Mouse (Mus musculus) hindbrain, embryonic 15.5 days (tissue): ENCODE measurements at regions not wholly inside any gene's neighbourhood (a gene's known extent, or its start where the extent isn't known, plus 50 kb on each side); places are given as distances from the start of the nearest gene placed in this dataset.

ENCODE experiments used
- ATAC-seq: fragments of 200-750 bp; cut with Nextera tagmentation; 2 replicates; pipeline ENCODE4 v1.8.0; 2017; ENCODE audit warnings: low read depth, moderate number of reproducible peaks, moderate TSS enrichment; ENCODE audit not compliant: low FRiP score
- H3K27ac ChIP-seq: fragments of 300-500 bp; sonication (generic); replicated peaks from 2 replicates; pipeline ENCODE4 v1.5.1; 2015; ENCODE audit warnings: mild to moderate bottlenecking, inconsistent platforms
- H3K27me3 ChIP-seq: fragments of 300-500 bp; sonication (generic); 2 replicates; pipeline ENCODE4 v1.6.1; 2015; ENCODE audit warnings: control low read depth, inconsistent platforms
- H3K36me3 ChIP-seq: fragments of 300-500 bp; sonication (generic); 2 replicates; pipeline ENCODE4 v1.6.1; 2015; ENCODE audit warnings: control low read depth, inconsistent platforms
- H3K4me1 ChIP-seq: fragments of 300-500 bp; sonication (generic); replicated peaks from 2 replicates; pipeline ENCODE4 v1.6.1; 2015; ENCODE audit warnings: control low read depth, inconsistent platforms
- H3K4me2 ChIP-seq: fragments of 300-500 bp; sonication (generic); 2 replicates; pipeline ENCODE4 v1.6.1; 2015; ENCODE audit warnings: moderate library complexity, mild to moderate bottlenecking, inconsistent platforms
- H3K4me3 ChIP-seq: fragments of 300-500 bp; sonication (generic); 2 replicates; pipeline ENCODE4 v1.5.1; 2015; ENCODE audit warnings: mild to moderate bottlenecking, inconsistent platforms
- H3K9ac ChIP-seq: fragments of 300-500 bp; sonication (generic); 2 replicates; pipeline ENCODE4 v1.6.1; 2015; ENCODE audit warnings: inconsistent platforms
- H3K9me3 ChIP-seq: fragments of 300-500 bp; sonication (generic); 2 replicates; pipeline ENCODE4 v1.6.1; 2016; ENCODE audit warnings: control low read depth, inconsistent platforms
- WGBS: fragments of 180-500 bp; shearing (Covaris S2); methylation state at CpG from one replicate; pipeline ENCODE4 v1.1.7; 2015; 5-methylcytosine and 5-hydroxymethylcytosine counted together

DNA sequence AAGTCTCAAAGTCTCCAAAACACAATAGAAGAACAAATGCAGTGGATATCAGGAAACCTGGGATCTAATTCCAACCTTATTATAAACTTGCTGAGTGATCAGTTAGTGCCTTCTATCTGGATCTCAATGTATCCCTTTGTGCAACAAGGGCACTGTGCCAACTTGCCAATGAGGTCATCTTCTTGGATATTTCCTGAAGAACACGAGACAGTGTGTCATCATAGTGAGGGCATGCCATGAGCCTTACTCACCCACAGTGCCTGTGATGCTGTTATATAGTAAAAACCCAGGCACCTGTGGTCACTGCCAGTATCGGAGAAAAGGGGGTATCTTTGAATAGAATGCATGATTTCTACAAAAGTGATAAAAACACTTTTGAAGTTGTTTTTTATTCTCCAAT lies 60.2 kb upstream of the Cd34 start:
- Histone ChIP-seq H3K4me3 (no peak overlapping the region), H3K36me3 (no peaks in the 10 kb centered on the region), H3K9ac (no peak overlapping the region), H3K4me2 (no peak overlapping the region), H3K4me1 (no peaks in the 10 kb centered on the region; the same call in 1 of the 2 replicates), H3K27ac (no peak overlapping the region), H3K9me3 (no peaks in the 10 kb centered on the region), H3K27me3 (no peaks in the 10 kb centered on the region)
- ATAC-seq: no peak
- WGBS: 76% methylated on average over 2 of the region's 2 CpGs

DNA sequence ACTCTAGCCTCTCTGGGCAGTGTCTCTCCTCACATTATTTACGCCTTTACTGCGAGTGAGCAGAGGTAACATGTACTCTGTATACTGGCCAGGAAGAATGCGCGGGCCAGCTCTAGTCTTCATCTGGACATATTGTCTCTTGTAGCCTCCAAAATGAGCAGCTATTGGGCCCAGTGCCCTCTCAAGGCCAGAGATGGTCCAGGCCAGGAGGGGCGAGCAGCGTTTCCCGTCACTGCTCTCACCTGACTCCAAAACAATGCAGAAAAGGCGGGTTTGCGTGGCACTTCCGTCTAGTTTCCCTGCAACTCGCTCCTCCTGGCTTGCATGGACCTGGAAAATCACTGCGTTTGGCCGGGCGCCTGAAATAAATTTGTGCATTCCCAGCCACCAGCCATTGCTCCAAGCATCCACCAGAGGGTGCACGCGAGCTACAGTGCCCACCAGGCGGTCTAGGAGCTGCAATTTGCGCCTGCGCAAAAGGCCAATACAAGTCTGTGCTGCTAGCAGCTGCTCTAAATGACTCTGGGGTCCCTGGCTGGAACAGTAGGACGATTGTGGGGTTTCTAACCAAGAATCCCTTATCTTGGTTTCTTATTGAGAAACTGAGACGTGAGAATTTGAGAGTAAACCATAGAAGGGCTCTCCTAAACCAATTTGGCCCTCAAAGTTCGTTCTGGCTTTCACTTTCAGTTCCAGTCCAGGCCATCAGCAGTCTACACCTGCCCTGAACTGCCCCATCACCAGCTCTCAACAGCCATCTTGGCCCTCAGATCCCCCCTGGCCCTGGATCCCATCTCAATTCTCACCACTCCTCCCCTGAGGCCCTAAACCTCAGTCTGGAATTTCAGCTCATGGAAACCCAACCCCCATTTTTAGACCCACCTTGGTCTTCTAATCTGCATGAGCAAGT lies 59.0 kb upstream of the Cd34 start:
- Histone ChIP-seq H3K9ac (no peak overlapping the region), H3K9me3 (no peaks in the 10 kb centered on the region), H3K27ac (no peak overlapping the region), H3K4me1 (no peaks in the 10 kb centered on the region; the same call in 1 of the 2 replicates), H3K27me3 (no peaks in the 10 kb centered on the region), H3K4me3 (no peak overlapping the region), H3K4me2 (peak overlapping the region; percentile 31), H3K36me3 (no peaks in the 10 kb centered on the region)
- peak; percentile 92 for ATAC-seq
- WGBS: 25% methylated on average over 22 of the region's 22 CpGs

DNA sequence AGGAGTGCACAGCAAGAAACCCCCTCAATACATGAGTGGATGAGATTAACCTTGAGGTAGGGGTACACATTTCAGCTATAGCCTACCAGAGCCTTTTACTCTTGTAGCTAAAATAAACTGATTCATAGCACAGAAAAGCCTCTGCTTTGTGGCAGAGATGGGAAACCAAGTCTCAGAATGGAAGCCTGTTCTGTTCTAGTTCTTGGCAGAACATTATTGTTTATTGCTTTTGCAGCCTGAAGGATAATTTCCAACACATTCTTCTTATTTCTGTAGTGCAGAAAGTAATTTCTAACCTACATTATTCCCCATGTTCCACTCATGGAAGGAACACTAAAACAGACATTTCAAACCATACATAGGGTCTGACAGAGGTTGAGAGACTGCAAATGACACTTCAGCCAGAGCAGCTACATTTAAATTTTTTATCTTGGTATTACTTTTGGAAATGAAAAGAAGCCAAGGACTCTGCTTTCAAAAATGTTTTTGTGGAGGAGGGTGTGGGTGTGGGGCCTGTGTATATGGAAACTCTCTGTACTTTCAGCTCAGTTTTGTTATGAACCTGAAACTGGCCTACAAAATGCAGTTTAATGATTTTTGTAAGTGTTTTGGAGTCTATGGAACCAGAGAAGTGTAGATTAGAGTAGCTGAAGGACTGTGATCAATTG lies 56.9 kb upstream of the Cd34 start:
- Histone ChIP-seq H3K9ac (no peak overlapping the region), H3K27ac (no peak overlapping the region), H3K36me3 (no peaks in the 10 kb centered on the region), H3K9me3 (no peaks in the 10 kb centered on the region), H3K4me1 (no peaks in the 10 kb centered on the region; the same call in 1 of the 2 replicates), H3K27me3 (no peaks in the 10 kb centered on the region), H3K4me3 (no peak overlapping the region), H3K4me2 (no peak overlapping the region)
- ATAC-seq: no peak

DNA sequence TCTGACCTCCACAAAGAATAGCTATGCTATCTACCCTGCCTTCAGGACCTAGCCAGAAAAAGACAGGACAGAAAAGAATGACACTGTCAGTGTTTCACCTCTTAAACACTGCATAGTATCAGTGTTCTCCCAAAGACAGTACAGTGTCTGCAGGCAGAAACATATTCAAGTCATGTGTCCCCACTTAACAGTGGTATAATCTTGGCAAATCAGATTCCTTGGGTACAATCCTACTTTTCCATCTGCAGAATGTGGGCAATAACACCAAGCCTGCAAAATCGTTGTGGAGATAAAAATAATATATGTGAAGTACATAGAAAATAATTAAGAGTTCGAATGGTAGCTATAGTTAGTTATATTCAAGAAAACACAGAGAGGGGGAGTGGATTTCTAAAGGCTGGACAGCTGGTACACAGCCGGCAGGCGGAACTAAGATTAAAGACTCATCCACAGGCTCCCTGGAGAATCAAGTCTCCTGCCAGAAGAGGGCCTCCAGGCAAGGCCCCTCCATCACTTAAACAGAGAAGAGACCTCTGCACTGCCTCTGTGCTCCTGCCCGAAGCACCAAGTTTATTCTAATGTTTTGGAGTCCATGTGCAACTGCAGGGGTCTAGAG lies 53.4 kb upstream of the Cd34 start:
- 55% methylated on average over 5 of the region's 5 CpGs for WGBS
- H3K27ac ChIP-seq: no peak overlapping the region
- no peak overlapping the region for H3K9ac ChIP-seq
- H3K9me3 ChIP-seq: no peaks in the 10 kb centered on the region
- no peaks in the 10 kb centered on the region for H3K4me1 ChIP-seq
- no peak for ATAC-seq
- no peak overlapping the region for H3K4me3 ChIP-seq
- H3K36me3 ChIP-seq: no peaks in the 10 kb centered on the region
- H3K27me3 ChIP-seq: no peaks in the 10 kb centered on the region
- H3K4me2 ChIP-seq: no peak overlapping the region

DNA sequence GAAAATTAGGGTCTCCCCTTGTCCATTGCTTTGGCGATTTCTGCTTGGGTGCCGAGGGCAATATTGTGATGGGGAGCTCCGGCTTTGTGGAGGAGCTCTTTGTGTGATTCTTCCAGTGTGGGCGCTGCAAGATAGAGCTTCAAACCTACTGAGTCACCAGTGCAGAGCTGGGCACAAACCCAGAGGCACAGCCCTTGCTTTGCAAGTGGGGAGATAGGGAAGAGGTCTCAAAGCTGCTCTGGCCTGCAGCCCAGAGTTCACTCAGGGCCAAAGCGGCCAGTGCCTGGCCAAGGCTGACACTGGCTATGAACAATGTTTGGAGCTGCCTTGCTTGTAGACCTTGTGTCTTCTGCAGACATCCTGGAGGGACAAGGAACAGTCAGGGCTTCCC lies 52.9 kb upstream of the Cd34 start:
- no peaks in the 10 kb centered on the region for H3K27me3 ChIP-seq
- H3K9ac ChIP-seq: no peak overlapping the region
- no peaks in the 10 kb centered on the region for H3K9me3 ChIP-seq
- H3K27ac ChIP-seq: no peak overlapping the region
- no peaks in the 10 kb centered on the region for H3K36me3 ChIP-seq
- WGBS: 80% methylated on average over 5 of the region's 5 CpGs
- H3K4me3 ChIP-seq: no peak overlapping the region
- no peak overlapping the region for H3K4me2 ChIP-seq
- ATAC-seq: no peak
- H3K4me1 ChIP-seq: no peaks in the 10 kb centered on the region
